Mouse (Mus musculus): Measurements from ENCODE around the gene Csmd2. TPM values are rescaled to one million over a fixed set of nuclear protein-coding genes. Genes with fewer than 3 reads are reported as not detected.
"Not testable (repeated sequence)": the region's sequence is repeated elsewhere in the genome, so short reads cannot be mapped to it uniquely, and the experiment has no call there.

The Csmd2 gene
- polyA plus RNA-seq, 1 experiment from 2014 or later = 1.9 TPM

GRCm38 (mm10) chr4:128597801-128598560, 610.3 kb downstream of the Csmd2 start:
- Histone ChIP-seq H3K4me3 (ENCODE audit: low read depth, low read length) (no peak overlapping the region), H3K9me3 (ENCODE audit: control insufficient read depth, low read length) (no peaks in the 10 kb centered on the region), H3K9ac (ENCODE audit: low read depth, low read length) (no peak overlapping the region), H3K4me2 (replicated peaks; ENCODE audit: low read depth, low read length) (no peak overlapping the region), H3K27ac (ENCODE audit: low read depth, low read length) (no peak overlapping the region), H3K27me3 (ENCODE audit: control insufficient read depth, insufficient read depth, low read length) (no peaks in the 10 kb centered on the region), H3K4me1 (replicated peaks; ENCODE audit: control insufficient read depth, insufficient read depth, low read length) (no peaks in the 10 kb centered on the region), H3K36me3 (ENCODE audit: control insufficient read depth, insufficient read depth, low read length) (no peaks in the 10 kb centered on the region)
- ATAC-seq (ENCODE audit: low FRiP score) = no peak
- DNase-seq (ENCODE audit: low spot score) = no peak
- 95% methylated on average over 12 of the region's 12 CpGs for WGBS

- Histone ChIP-seq H3K4me2 (replicated peaks; ENCODE audit: low read depth, low read length) (no peak overlapping the region), H3K4me3 (ENCODE audit: low read depth, low read length) (no peak overlapping the region), H3K27ac (ENCODE audit: low read depth, low read length) (no peak overlapping the region), H3K27me3 (ENCODE audit: control insufficient read depth, insufficient read depth, low read length) (no peaks in the 10 kb centered on the region), H3K4me1 (replicated peaks; ENCODE audit: control insufficient read depth, insufficient read depth, low read length) (no peaks in the 10 kb centered on the region), H3K36me3 (ENCODE audit: control insufficient read depth, insufficient read depth, low read length) (no peaks in the 10 kb centered on the region), H3K9ac (ENCODE audit: low read depth, low read length) (no peak overlapping the region), H3K9me3 (ENCODE audit: control insufficient read depth, low read length) (no peaks in the 10 kb centered on the region)
- WGBS = 96% methylated on average over 7 of the region's 7 CpGs
- ATAC-seq (ENCODE audit: low FRiP score) (no peak), DNase-seq (ENCODE audit: low spot score) (no peak)
Measured at GRCm38 (mm10) chr4:128606586-128606985, 618.9 kb downstream of the Csmd2 start.

GRCm38 (mm10) chr4:128607661-128608060, 620.0 kb downstream of the Csmd2 start:
- Histone ChIP-seq H3K4me2 (replicated peaks; ENCODE audit: low read depth, low read length) (no peak overlapping the region), H3K4me3 (ENCODE audit: low read depth, low read length) (no peak overlapping the region), H3K9me3 (ENCODE audit: control insufficient read depth, low read length) (no peaks in the 10 kb centered on the region), H3K27ac (ENCODE audit: low read depth, low read length) (no peak overlapping the region), H3K9ac (ENCODE audit: low read depth, low read length) (no peak overlapping the region), H3K36me3 (ENCODE audit: control insufficient read depth, insufficient read depth, low read length) (no peaks in the 10 kb centered on the region), H3K4me1 (replicated peaks; ENCODE audit: control insufficient read depth, insufficient read depth, low read length) (no peaks in the 10 kb centered on the region), H3K27me3 (ENCODE audit: control insufficient read depth, insufficient read depth, low read length) (no peaks in the 10 kb centered on the region)
- no peak for ATAC-seq (ENCODE audit: low FRiP score)
- DNase-seq (ENCODE audit: low spot score) = no peak
- 91% methylated on average over 11 of the region's 11 CpGs for WGBS

GRCm38 (mm10) chr4:128609276-128609924, 621.7 kb downstream of the Csmd2 start:
- no peak for ATAC-seq (ENCODE audit: low FRiP score)
- Histone ChIP-seq H3K9ac (ENCODE audit: low read depth, low read length) (peak overlapping the region; percentile 59), H3K4me2 (replicated peaks; ENCODE audit: low read depth, low read length) (peak overlapping the region; percentile 68), H3K27ac (ENCODE audit: low read depth, low read length) (no peak overlapping the region), H3K9me3 (ENCODE audit: control insufficient read depth, low read length) (no peaks in the 10 kb centered on the region), H3K4me3 (ENCODE audit: low read depth, low read length) (peak overlapping the region; percentile 58), H3K4me1 (replicated peaks; ENCODE audit: control insufficient read depth, insufficient read depth, low read length) (no peaks in the 10 kb centered on the region), H3K36me3 (ENCODE audit: control insufficient read depth, insufficient read depth, low read length) (no peaks in the 10 kb centered on the region), H3K27me3 (ENCODE audit: control insufficient read depth, insufficient read depth, low read length) (no peaks in the 10 kb centered on the region)
- DNase-seq (ENCODE audit: low spot score) = no peak
- WGBS = 11% methylated on average over 24 of the region's 27 CpGs

- Histone ChIP-seq H3K27ac (ENCODE audit: low read depth, low read length) (no peak within 1 kb of the TSS), H3K9ac (ENCODE audit: low read depth, low read length) (peak within 1 kb of the TSS; percentile 59), H3K4me2 (replicated peaks; ENCODE audit: low read depth, low read length) (peak within 1 kb of the TSS; percentile 68), H3K36me3 (ENCODE audit: control insufficient read depth, insufficient read depth, low read length) (no peaks in the 10 kb centered on the region), H3K27me3 (ENCODE audit: control insufficient read depth, insufficient read depth, low read length) (no peaks in the 10 kb centered on the region), H3K9me3 (ENCODE audit: control insufficient read depth, low read length) (no peaks in the 10 kb centered on the region), H3K4me1 (replicated peaks; ENCODE audit: control insufficient read depth, insufficient read depth, low read length) (no peaks in the 10 kb centered on the region), H3K4me3 (ENCODE audit: low read depth, low read length) (peak within 1 kb of the TSS; percentile 58)
- under 1% methylated on average over 23 of the region's 24 CpGs for WGBS
- ATAC-seq (ENCODE audit: low FRiP score) = peak; percentile 96
- DNase-seq (ENCODE audit: low spot score) = peak; percentile 97
Measured at GRCm38 (mm10) chr4:128609925-128610402, 622.3 kb downstream of the Csmd2 start, which contains the start of gene Zscan20. TSS of gene Zscan20 (minus strand) at chr4:128610098.

- DNase-seq (ENCODE audit: low spot score) (no peak), ATAC-seq (ENCODE audit: low FRiP score) (no peak)
- Histone ChIP-seq H3K4me3 (ENCODE audit: low read depth, low read length) (no peak overlapping the region; the same call in 1 of the 2 replicates), H3K9me3 (ENCODE audit: control insufficient read depth, low read length) (no peaks in the 10 kb centered on the region), H3K36me3 (ENCODE audit: control insufficient read depth, insufficient read depth, low read length) (no peaks in the 10 kb centered on the region), H3K4me2 (replicated peaks; ENCODE audit: low read depth, low read length) (no peak overlapping the region), H3K27me3 (ENCODE audit: control insufficient read depth, insufficient read depth, low read length) (no peaks in the 10 kb centered on the region), H3K4me1 (replicated peaks; ENCODE audit: control insufficient read depth, insufficient read depth, low read length) (no peaks in the 10 kb centered on the region), H3K27ac (ENCODE audit: low read depth, low read length) (no peak overlapping the region), H3K9ac (ENCODE audit: low read depth, low read length) (no peak overlapping the region)
- WGBS = 34% methylated on average over 10 of the region's 10 CpGs
Measured at GRCm38 (mm10) chr4:128610706-128611105, 623.0 kb downstream of the Csmd2 start.

- H3K27me3 ChIP-seq (ENCODE audit: control insufficient read depth, insufficient read depth, low read length); H3K4me1 ChIP-seq (replicated peaks; ENCODE audit: control insufficient read depth, insufficient read depth, low read length); H3K4me3 ChIP-seq (ENCODE audit: low read depth, low read length); H3K4me2 ChIP-seq (replicated peaks; ENCODE audit: low read depth, low read length); H3K27ac ChIP-seq (ENCODE audit: low read depth, low read length); ATAC-seq (ENCODE audit: low FRiP score); H3K36me3 ChIP-seq (ENCODE audit: control insufficient read depth, insufficient read depth, low read length); H3K9ac ChIP-seq (ENCODE audit: low read depth, low read length); H3K9me3 ChIP-seq (ENCODE audit: control insufficient read depth, low read length); DNase-seq (ENCODE audit: low spot score): not testable (repeated sequence)
- 82% methylated on average over 3 of the region's 3 CpGs for WGBS
Measured at GRCm38 (mm10) chr4:128611726-128612125, 624.1 kb downstream of the Csmd2 start.

- ATAC-seq (ENCODE audit: low FRiP score) (no peak), DNase-seq (ENCODE audit: low spot score) (peak; percentile 84)
- H3K4me1 ChIP-seq (replicated peaks; ENCODE audit: control insufficient read depth, insufficient read depth, low read length) = no peaks in the 10 kb centered on the region
- H3K9ac ChIP-seq (ENCODE audit: low read depth, low read length) = no peak overlapping the region
- no peaks in the 10 kb centered on the region for H3K36me3 ChIP-seq (ENCODE audit: control insufficient read depth, insufficient read depth, low read length)
- no peak overlapping the region for H3K4me3 ChIP-seq (ENCODE audit: low read depth, low read length)
- H3K27ac ChIP-seq (ENCODE audit: low read depth, low read length) = no peak overlapping the region
- H3K27me3 ChIP-seq (ENCODE audit: control insufficient read depth, insufficient read depth, low read length) = no peaks in the 10 kb centered on the region
- no peak overlapping the region for H3K4me2 ChIP-seq (replicated peaks; ENCODE audit: low read depth, low read length)
- H3K9me3 ChIP-seq (ENCODE audit: control insufficient read depth, low read length) = no peaks in the 10 kb centered on the region
- 26% methylated on average over 8 of the region's 8 CpGs for WGBS
Measured at GRCm38 (mm10) chr4:128613326-128613725, 625.7 kb downstream of the Csmd2 start.
